Mouse (Mus musculus) brain, embryonic 14.5 days (tissue): ENCODE results near the gene Ppp2r2c.

Experiments used
- CTCF ChIP-seq: fragments of 200-500 bp; IDR thresholded peaks from 2 replicates; pipeline ENCODE4 v1.5.1; 2012; ENCODE audit warnings: inconsistent platforms, mild to moderate bottlenecking, moderate library complexity, borderline replicate concordance; ENCODE audit not compliant: insufficient read depth, insufficient read length; ENCODE audit errors: extremely low read depth
- POLR2A ChIP-seq: fragments of 200-500 bp; IDR thresholded peaks from 2 replicates; pipeline ENCODE4 v1.6.1; 2012; ENCODE audit warnings: mild to moderate bottlenecking, inconsistent platforms, borderline replicate concordance; ENCODE audit not compliant: poor library complexity, insufficient read depth, insufficient read length, severe bottlenecking; ENCODE audit errors: extremely low read depth

DNA sequence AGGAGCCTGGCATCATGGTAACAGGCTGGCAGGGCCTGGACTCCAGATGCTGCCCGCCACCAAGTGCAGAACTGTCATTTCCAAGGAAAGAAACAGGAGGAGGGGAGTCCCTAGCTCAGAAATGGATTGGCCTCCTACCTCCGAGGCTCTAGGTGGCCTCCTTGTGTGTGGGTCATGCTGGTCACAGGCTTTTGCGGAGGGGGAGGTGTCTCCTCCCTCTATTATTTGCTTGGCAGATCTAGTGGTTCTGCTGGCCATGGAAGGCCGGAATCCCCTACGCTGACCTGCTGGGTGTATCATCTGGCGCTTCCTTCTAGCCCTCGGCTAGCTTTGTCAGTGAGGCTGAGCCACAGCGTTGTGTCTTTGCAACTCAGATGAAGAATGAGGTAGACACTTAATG lies 20.2 kb downstream of the Ppp2r2c start:
- TF ChIP-seq POLR2A (no peak), CTCF (no peak)
